Mouse (Mus musculus) intestine, embryonic 16.5 days (tissue): ENCODE data around the gene Snrnp70. TPM values are rescaled to one million over a fixed set of nuclear protein-coding genes. Genes with fewer than 3 reads are reported as not detected.
A peak's percentile ranks its signal among the peaks of the same experiment; 100 is the strongest.

ENCODE experiments used
- ATAC-seq: fragments of 200-750 bp; cut with Nextera tagmentation; 2 replicates; pipeline ENCODE4 v1.8.0; 2017; ENCODE audit warnings: moderate TSS enrichment, moderate library complexity
- H3K27ac ChIP-seq: fragments of 300-500 bp; sonication (generic); 2 replicates; pipeline ENCODE4 v1.5.1; 2014; ENCODE audit warnings: mild to moderate bottlenecking, low read length
- H3K27me3 ChIP-seq: fragments of 300-500 bp; sonication (generic); replicated peaks from 2 replicates; pipeline ENCODE4 v1.6.1; 2014; ENCODE audit warnings: low read length, control low read depth, mixed read lengths; ENCODE audit not compliant: control insufficient read depth, insufficient read depth
- H3K36me3 ChIP-seq: fragments of 300-500 bp; sonication (generic); 2 replicates; pipeline ENCODE4 v1.6.1; 2014; ENCODE audit warnings: low read length, control low read depth; ENCODE audit not compliant: control insufficient read depth, insufficient read depth
- H3K4me1 ChIP-seq: fragments of 300-500 bp; sonication (generic); 2 replicates; pipeline ENCODE4 v1.6.1; 2014; ENCODE audit warnings: low read length, control low read depth, mixed read lengths; ENCODE audit not compliant: control insufficient read depth, insufficient read depth
- H3K4me2 ChIP-seq: fragments of 300-500 bp; sonication (generic); 2 replicates; pipeline ENCODE4 v1.6.1; 2014; ENCODE audit warnings: low read depth, low read length, control low read depth
- H3K4me3 ChIP-seq: fragments of 300-500 bp; sonication (generic); 2 replicates; pipeline ENCODE4 v1.5.1; 2014; ENCODE audit warnings: mild to moderate bottlenecking, low read length
- H3K9ac ChIP-seq: fragments of 300-500 bp; sonication (generic); 2 replicates; pipeline ENCODE4 v1.6.1; 2014; ENCODE audit warnings: low read depth, low read length
- H3K9me3 ChIP-seq: fragments of 300-500 bp; sonication (generic); 2 replicates; pipeline ENCODE4 v1.6.1; 2016; ENCODE audit warnings: low read length, control low read depth; ENCODE audit not compliant: control insufficient read depth
- WGBS: fragments of 180-500 bp; shearing (Covaris S2); extraction: QIAGEN DNeasy Blood & Tissue Kit; methylation state at CpG from one replicate; pipeline ENCODE4 v1.1.7; 2014; 5-methylcytosine and 5-hydroxymethylcytosine counted together
- polyA plus RNA-seq: library from polyadenylated mRNA; unstranded; fragments of >200 nt; fragmentation: Nextera tagmentation; extraction: Ambion mirVana; gene quantifications from 2 replicates; pipeline ENCODE4 v1.2.1, GENCODE M21; 2015

Gene Snrnp70
- polyA plus RNA-seq: 139 and 150 TPM in 2 replicates

DNA sequence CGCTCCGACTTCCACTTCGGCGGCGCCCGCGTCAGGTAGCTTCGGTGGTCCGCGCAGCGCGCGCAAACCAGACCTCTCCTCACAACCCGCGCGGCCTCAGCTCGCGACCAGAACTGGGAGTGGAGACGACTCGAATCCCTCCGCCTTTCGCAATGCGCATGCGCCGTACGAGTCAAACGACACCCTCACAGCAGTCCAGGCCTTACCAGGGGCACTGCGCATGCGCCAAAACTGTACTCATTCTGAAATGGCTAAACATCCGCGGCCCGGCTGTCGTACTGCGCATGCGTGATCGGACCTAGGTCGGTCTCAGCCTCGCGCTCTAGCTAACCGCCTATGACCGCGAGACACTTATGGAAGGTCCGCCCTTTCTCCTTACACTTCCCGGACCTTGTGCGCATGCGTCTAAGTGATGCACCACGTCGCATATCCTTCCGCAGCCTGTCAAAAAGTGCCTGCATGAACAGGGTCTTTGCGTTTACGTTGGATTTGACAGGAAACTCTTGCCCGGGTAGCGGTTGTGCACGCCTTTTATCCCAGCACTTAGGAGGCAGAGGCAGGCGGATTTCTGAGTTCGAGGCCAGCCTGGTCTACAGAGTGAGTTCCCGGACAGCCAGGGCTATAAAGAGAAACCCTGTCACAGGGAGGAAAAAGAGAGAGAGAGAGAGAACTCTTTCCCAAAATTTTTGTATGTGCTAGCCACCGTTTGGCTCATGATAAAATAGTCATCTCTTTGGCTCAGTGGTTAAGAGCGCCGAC, at the start of gene Snrnp70:
TSS of gene Snrnp70 (minus strand) at position 165 of the 759 bp plus-strand sequence.
- Histone ChIP-seq H3K9me3 (no peaks in the 10 kb centered on the region), H3K36me3 (no peaks in the 10 kb centered on the region; the same call in 1 of the 2 replicates), H3K4me2 (peak within 1 kb of the TSS; percentile 69), H3K4me3 (peak within 1 kb of the TSS; percentile 81), H3K4me1 (peaks cover 15% of the 10 kb centered on the region), H3K27me3 (no peaks in the 10 kb centered on the region), H3K9ac (peak within 1 kb of the TSS; percentile 91), H3K27ac (peak within 1 kb of the TSS; percentile 96)
- WGBS: under 1% methylated on average over 60 of the region's 60 CpGs
- ATAC-seq: peak; percentile 97

DNA sequence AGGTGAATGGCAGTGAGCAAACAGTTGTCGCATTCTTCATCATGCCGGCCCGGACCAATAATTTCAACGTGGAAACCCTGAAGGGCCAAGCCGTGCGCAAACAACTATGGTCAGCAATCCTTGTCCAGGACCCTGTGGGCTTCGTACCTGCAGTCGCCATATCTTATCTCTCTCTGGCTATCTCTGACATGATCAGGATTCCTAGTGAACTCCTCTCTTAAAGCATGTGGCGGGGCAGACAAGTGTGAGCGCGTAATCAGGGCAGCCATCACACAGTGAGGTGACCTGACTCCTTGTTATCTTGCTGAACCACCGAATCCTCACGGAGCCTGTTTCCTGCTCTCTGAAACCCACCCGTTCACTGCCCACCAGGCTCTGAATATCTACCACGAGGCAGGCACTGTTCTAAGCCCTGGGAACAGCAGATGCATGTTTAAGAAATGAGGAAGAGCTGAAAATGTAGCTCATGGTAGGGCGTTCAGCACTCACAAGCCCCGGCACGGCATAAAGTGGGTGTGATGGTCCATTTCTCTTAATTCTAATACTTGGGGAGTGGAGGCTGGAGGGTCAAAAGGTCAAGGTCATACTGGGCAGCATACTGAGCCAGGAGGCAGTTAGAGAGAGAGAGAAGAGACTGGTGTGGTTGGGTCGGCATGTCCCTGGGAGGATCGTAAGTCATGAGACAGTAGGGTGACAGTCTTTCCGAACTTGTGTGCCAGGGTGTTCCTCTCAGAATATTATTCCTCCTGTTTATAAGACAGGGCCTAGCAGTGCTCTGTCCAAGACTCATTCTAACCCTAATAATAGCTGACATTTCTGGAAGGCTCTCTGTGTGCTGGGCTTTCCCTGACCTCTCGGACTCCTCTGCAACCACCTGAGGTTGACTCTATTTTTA, 48.2 kb upstream of the Snrnp70 start:
- H3K4me2 ChIP-seq: no peak overlapping the region
- no peak for ATAC-seq
- H3K4me1 ChIP-seq: no peaks in the 10 kb centered on the region
- H3K9me3 ChIP-seq: no peaks in the 10 kb centered on the region
- peaks cover 7% of the 10 kb centered on the region; the same call in 1 of the 2 replicates for H3K36me3 ChIP-seq
- H3K27ac ChIP-seq: no peak overlapping the region
- WGBS: 78% methylated on average over 22 of the region's 22 CpGs
- no peaks in the 10 kb centered on the region for H3K27me3 ChIP-seq
- no peak overlapping the region for H3K4me3 ChIP-seq
- H3K9ac ChIP-seq: no peak overlapping the region

DNA sequence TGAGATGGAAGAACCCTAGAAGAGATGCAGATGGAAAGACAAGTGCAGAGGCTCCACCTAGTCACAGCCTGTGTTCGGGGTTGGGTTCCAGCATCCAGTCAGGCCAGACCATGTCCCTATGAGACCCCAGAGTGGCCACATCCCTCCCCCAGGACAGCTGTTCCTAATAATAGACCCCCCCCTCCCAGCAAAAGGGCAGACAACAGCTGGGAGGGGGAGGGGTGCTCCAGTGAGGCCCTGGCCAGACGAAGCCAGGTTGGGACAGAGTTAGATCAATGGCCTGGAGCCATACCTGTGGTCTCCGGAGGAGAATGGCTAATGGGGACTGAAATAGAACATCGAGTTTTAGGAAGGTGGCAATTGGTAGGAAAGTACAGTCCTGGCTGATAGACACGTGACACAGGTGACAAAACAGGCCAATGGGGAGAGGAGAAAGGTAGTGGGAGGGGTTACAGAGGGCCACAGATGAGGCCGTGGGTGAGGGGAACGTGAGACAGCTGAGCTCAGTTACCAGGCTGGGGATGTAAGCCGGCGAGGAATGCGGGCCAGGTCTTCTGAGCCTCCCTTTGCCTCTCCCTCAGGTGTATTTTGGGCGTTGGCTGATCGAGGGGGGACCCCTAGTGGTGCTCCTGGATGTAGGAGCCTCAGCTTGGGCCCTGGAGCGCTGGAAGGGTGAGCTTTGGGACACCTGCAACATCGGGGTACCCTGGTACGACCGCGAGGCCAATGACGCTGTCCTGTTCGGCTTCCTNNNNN, 42.2 kb upstream of the Snrnp70 start, which contains the start of gene Ruvbl2:
TSS of gene Ruvbl2 (minus strand) at position 576 of the 756 bp plus-strand sequence.
- H3K9me3 ChIP-seq: no peaks in the 10 kb centered on the region
- no peaks in the 10 kb centered on the region; the same call in 1 of the 2 replicates for H3K36me3 ChIP-seq
- 26% methylated on average over 19 of the region's 19 CpGs for WGBS
- H3K4me1 ChIP-seq: peaks cover 33% of the 10 kb centered on the region
- peak within 1 kb of the TSS; percentile 34 for H3K4me2 ChIP-seq
- no peak within 1 kb of the TSS for H3K27ac ChIP-seq
- H3K27me3 ChIP-seq: no peaks in the 10 kb centered on the region
- H3K9ac ChIP-seq: peak within 1 kb of the TSS; percentile 18; the same call in 1 of the 2 replicates
- no peak for ATAC-seq
- no peak within 1 kb of the TSS for H3K4me3 ChIP-seq

GRCm38 (mm10) chr7:45437046-45437445, 41.5 kb upstream of the Snrnp70 start:
- no peaks in the 10 kb centered on the region; the same call in 1 of the 2 replicates for H3K36me3 ChIP-seq
- 0 out of 2 replicates have a peak overlapping the region, but pooled peaks have one; percentile 91 for H3K9ac ChIP-seq
- H3K4me2 ChIP-seq: no peak overlapping the region
- no peaks in the 10 kb centered on the region for H3K27me3 ChIP-seq
- ATAC-seq: no peak
- H3K9me3 ChIP-seq: no peaks in the 10 kb centered on the region
- 50% methylated on average over 6 of the region's 6 CpGs for WGBS
- H3K27ac ChIP-seq: no peak overlapping the region
- H3K4me3 ChIP-seq: no peak overlapping the region
- peaks cover 35% of the 10 kb centered on the region for H3K4me1 ChIP-seq

GRCm38 (mm10) chr7:45436444-45436843, 40.9 kb upstream of the Snrnp70 start:
- H3K4me2 ChIP-seq: peak overlapping the region; percentile 72
- no peak for ATAC-seq
- no peaks in the 10 kb centered on the region for H3K9me3 ChIP-seq
- 90% methylated on average over 5 of the region's 5 CpGs for WGBS
- peaks cover 35% of the 10 kb centered on the region for H3K4me1 ChIP-seq
- H3K36me3 ChIP-seq: no peaks in the 10 kb centered on the region; the same call in 1 of the 2 replicates
- no peak overlapping the region for H3K4me3 ChIP-seq
- no peak overlapping the region for H3K27ac ChIP-seq
- H3K9ac ChIP-seq: peak overlapping the region; percentile 91; the same call in 1 of the 2 replicates
- no peaks in the 10 kb centered on the region for H3K27me3 ChIP-seq

DNA sequence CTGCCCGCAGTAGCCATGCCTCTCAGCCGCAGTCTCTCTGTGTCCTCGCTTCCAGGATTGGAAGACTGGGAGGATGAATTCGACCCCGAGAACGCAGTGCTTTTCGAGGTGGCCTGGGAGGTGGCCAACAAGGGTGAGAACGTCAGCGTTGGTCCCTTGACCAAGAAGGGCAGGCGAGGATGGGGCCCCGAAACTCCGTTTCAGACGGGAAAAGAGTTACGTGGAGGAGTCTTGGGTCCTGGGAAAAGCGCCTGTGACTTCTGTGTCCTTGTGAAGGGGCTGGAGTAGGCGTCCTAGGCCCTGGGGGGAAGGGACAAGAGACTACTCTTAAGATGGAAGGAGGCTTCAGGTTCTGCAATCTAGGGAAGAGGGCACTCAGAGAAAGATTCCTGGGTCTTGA, 39.5 kb upstream of the Snrnp70 start:
- Histone ChIP-seq H3K27ac (peak overlapping the region; percentile 78), H3K4me2 (peak overlapping the region; percentile 72), H3K4me1 (peaks cover 35% of the 10 kb centered on the region), H3K9me3 (no peaks in the 10 kb centered on the region), H3K9ac (peak overlapping the region; percentile 91), H3K27me3 (no peaks in the 10 kb centered on the region), H3K4me3 (peak overlapping the region; percentile 71), H3K36me3 (peaks cover 3% of the 10 kb centered on the region; the same call in 1 of the 2 replicates)
- ATAC-seq: peak; percentile 4; the same call in 1 of the 2 replicates
- WGBS: 2% methylated on average over 16 of the region's 16 CpGs

DNA sequence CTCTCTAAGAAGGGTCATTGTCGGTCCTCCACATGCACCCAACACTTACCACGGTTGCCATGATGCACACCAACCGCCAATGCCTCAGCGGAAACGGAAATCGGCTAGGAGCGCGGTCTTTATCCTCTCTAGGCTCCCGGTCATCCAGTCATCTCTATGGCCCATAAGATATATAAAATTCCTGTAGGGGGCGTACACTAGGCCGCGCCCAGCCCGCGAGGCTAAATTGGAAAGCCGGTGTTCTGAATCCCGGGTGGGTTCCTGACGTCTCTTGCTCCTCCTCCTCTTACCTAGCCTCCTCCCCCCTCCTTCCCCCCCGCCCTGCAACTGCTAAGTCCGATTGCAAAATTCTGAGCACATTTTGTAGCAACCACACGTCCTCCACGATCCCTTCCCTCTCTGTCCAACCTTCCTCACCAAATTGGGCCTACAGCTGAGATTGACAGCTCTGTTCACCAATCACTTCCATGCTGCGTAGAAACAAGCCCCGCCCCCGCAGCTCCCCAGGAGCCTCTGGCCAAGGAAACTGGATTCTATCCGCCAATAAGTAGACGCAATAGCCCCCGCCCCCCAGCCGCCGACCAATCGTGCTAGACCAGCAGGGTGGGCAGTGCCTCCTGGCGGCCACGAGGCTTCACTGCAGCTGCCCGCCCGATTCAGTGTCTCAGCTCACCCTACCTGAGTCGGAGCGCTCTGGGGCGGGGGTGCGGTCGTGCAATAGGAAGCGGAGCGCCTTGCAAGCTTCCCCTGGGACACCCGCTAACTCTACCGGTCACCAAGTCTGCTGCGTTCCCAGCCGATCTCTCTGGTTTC, 38.9 kb upstream of the Snrnp70 start, which contains the start of gene Gys1:
TSS of gene Gys1 (plus strand) at position 642 of the 813 bp plus-strand sequence.
- WGBS: 0% methylated on average over 42 of the region's 45 CpGs
- ATAC-seq: peak; percentile 97
- Histone ChIP-seq H3K9me3 (no peaks in the 10 kb centered on the region), H3K27me3 (no peaks in the 10 kb centered on the region), H3K9ac (peak within 1 kb of the TSS; percentile 91), H3K4me3 (peak within 1 kb of the TSS; percentile 71), H3K36me3 (peaks cover 3% of the 10 kb centered on the region; the same call in 1 of the 2 replicates), H3K4me1 (peaks cover 35% of the 10 kb centered on the region), H3K4me2 (peak within 1 kb of the TSS; percentile 84), H3K27ac (peak within 1 kb of the TSS; percentile 86)

DNA sequence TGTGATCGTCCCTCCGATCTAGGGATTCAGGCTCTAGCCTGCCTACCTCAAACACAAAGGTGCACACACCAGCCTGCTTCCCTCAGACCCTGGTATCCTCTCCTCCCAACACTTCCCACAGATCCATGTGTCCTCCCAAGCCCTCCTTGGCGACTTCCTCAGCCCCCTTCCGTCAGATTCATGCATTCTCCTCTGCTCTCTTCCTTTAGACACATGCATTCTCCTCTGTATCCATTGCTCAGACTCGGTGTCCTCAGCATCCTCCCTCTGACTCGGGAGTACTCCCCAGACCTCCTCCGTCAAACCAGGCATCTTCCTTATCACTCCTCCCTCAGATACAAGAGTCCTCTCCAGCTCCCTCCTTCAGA, 38.3 kb upstream of the Snrnp70 start:
- Histone ChIP-seq H3K9me3 (no peaks in the 10 kb centered on the region), H3K4me2 (peak overlapping the region; percentile 84), H3K36me3 (peaks cover 4% of the 10 kb centered on the region; the same call in 1 of the 2 replicates), H3K4me3 (peak overlapping the region; percentile 71), H3K9ac (peak overlapping the region; percentile 79), H3K27me3 (no peaks in the 10 kb centered on the region), H3K4me1 (peaks cover 35% of the 10 kb centered on the region), H3K27ac (peak overlapping the region; percentile 86)
- 1% methylated on average over 7 of the region's 7 CpGs for WGBS
- ATAC-seq: no peak
